Mouse (Mus musculus): ENCODE measurements around the gene Nmd3.

Gene Nmd3

GRCm38 (mm10) chr3:69721814-69722186 lies at the start of gene Nmd3:
Gene Nmd3, plus strand, starts transcription at chr3:69721985.
- DNase-seq (ENCODE audit: low read depth) = peak; percentile 96

GRCm38 (mm10) chr3:69673351-69673750 lies 48.4 kb upstream of the Nmd3 start:
- no peak for DNase-seq (ENCODE audit: low read depth)

- peak; percentile 10 for DNase-seq (ENCODE audit: low read depth)
These were observed 47.6 kb upstream of the Nmd3 start for GRCm38 (mm10) chr3:69674206-69674605.

GRCm38 (mm10) chr3:69689791-69690190 lies 32.0 kb upstream of the Nmd3 start:
- DNase-seq (ENCODE audit: low read depth) = no peak

- DNase-seq (ENCODE audit: low read depth) = no peak
These were observed 30.8 kb upstream of the Nmd3 start for GRCm38 (mm10) chr3:69690939-69691338.

- DNase-seq (ENCODE audit: low read depth) = no peak
These were observed 21.8 kb upstream of the Nmd3 start for GRCm38 (mm10) chr3:69699851-69700500.

GRCm38 (mm10) chr3:69701905-69702304 lies 19.9 kb upstream of the Nmd3 start:
- no peak for DNase-seq (ENCODE audit: low read depth)

GRCm38 (mm10) chr3:69702421-69702820 lies 19.4 kb upstream of the Nmd3 start:
- no peak for DNase-seq (ENCODE audit: low read depth)

- no peak for DNase-seq (ENCODE audit: low read depth)
These were observed 12.5 kb upstream of the Nmd3 start for GRCm38 (mm10) chr3:69709043-69709929.

- DNase-seq (ENCODE audit: low read depth) = no peak
These were observed 9.7 kb upstream of the Nmd3 start for GRCm38 (mm10) chr3:69711907-69712600.

- DNase-seq (ENCODE audit: low read depth) = no peak
These were observed 4.3 kb upstream of the Nmd3 start for GRCm38 (mm10) chr3:69717476-69717875.

GRCm38 (mm10) chr3:69722187-69722867 lies 542 bp downstream of the Nmd3 start:
- DNase-seq (ENCODE audit: low read depth) = no peak

- DNase-seq (ENCODE audit: low read depth) = peak; percentile 13
These were observed 1.4 kb downstream of the Nmd3 start for GRCm38 (mm10) chr3:69723161-69723560.

GRCm38 (mm10) chr3:69730930-69731329 lies 9.1 kb downstream of the Nmd3 start:
- DNase-seq (ENCODE audit: low read depth) = no peak

GRCm38 (mm10) chr3:69733939-69734338 lies 12.2 kb downstream of the Nmd3 start:
- no peak for DNase-seq (ENCODE audit: low read depth)

GRCm38 (mm10) chr3:69755192-69755591 lies 33.4 kb downstream of the Nmd3 start:
- no peak for DNase-seq (ENCODE audit: low read depth)

GRCm38 (mm10) chr3:69755968-69756367 lies 34.2 kb downstream of the Nmd3 start:
- no peak for DNase-seq (ENCODE audit: low read depth)

GRCm38 (mm10) chr3:69756499-69756898 lies 34.7 kb downstream of the Nmd3 start:
- DNase-seq (ENCODE audit: low read depth) = peak; percentile 64

- no peak for DNase-seq (ENCODE audit: low read depth)
These were observed 35.7 kb downstream of the Nmd3 start for GRCm38 (mm10) chr3:69757456-69757855.

- DNase-seq (ENCODE audit: low read depth) = no peak
These were observed 38.3 kb downstream of the Nmd3 start for GRCm38 (mm10) chr3:69760081-69760480.

GRCm38 (mm10) chr3:69761195-69761594 lies 39.4 kb downstream of the Nmd3 start:
- no peak for DNase-seq (ENCODE audit: low read depth)

GRCm38 (mm10) chr3:69762838-69763368 lies 41.1 kb downstream of the Nmd3 start:
- no peak for DNase-seq (ENCODE audit: low read depth)
